Mouse (Mus musculus) midbrain, embryonic 15.5 days (tissue): ENCODE data around the gene Slc31a2. TPM values are rescaled to one million over a fixed set of nuclear protein-coding genes. Genes with fewer than 3 reads are reported as not detected.

Experiments
- ATAC-seq: fragments of 200-750 bp; cut with Nextera tagmentation; replicated peaks from 2 replicates; pipeline ENCODE4 v1.8.0; 2017; ENCODE audit warnings: moderate TSS enrichment
- H3K27ac ChIP-seq: fragments of 300-500 bp; sonication (generic); 2 replicates; pipeline ENCODE4 v1.5.1; 2015; ENCODE audit warnings: mild to moderate bottlenecking, inconsistent platforms
- H3K27me3 ChIP-seq: fragments of 300-500 bp; sonication (generic); replicated peaks from 2 replicates; pipeline ENCODE4 v1.6.1; 2015; ENCODE audit warnings: inconsistent platforms
- H3K36me3 ChIP-seq: fragments of 300-500 bp; sonication (generic); replicated peaks from 2 replicates; pipeline ENCODE4 v1.6.1; 2015; ENCODE audit warnings: inconsistent platforms
- H3K4me1 ChIP-seq: fragments of 300-500 bp; sonication (generic); 2 replicates; pipeline ENCODE4 v1.6.1; 2015; ENCODE audit warnings: inconsistent platforms
- H3K4me2 ChIP-seq: fragments of 300-500 bp; sonication (generic); 2 replicates; pipeline ENCODE4 v1.6.1; 2015; ENCODE audit warnings: inconsistent platforms, mild to moderate bottlenecking, moderate library complexity
- H3K4me3 ChIP-seq: fragments of 300-500 bp; sonication (generic); 2 replicates; pipeline ENCODE4 v1.5.1; 2015; ENCODE audit warnings: mild to moderate bottlenecking, inconsistent platforms
- H3K9ac ChIP-seq: fragments of 300-500 bp; sonication (generic); 2 replicates; pipeline ENCODE4 v1.6.1; 2015; ENCODE audit warnings: mild to moderate bottlenecking, inconsistent platforms
- H3K9me3 ChIP-seq: fragments of 300-500 bp; sonication (generic); 2 replicates; pipeline ENCODE4 v1.6.1; 2016; ENCODE audit warnings: inconsistent platforms
- WGBS: fragments of 180-500 bp; shearing (Covaris S2); methylation state at CpG from one replicate; pipeline ENCODE4 v1.1.7; 2015; ENCODE audit warnings: mixed read lengths; 5-methylcytosine and 5-hydroxymethylcytosine counted together
- polyA plus RNA-seq: library from polyadenylated mRNA; unstranded; fragments of >200 nt; fragmentation: Nextera tagmentation; extraction: Ambion mirVana; gene quantifications from 2 replicates; pipeline ENCODE4 v1.2.1, GENCODE M21; 2015

Gene Slc31a2
- polyA plus RNA-seq, 1 experiment from 2014 or later, result 19.3 TPM

GRCm38 (mm10) chr4:62338536-62338935 lies 76.2 kb downstream of the Slc31a2 start:
- ATAC-seq, result no peak
- peaks cover 29% of the 10 kb centered on the region for H3K36me3 ChIP-seq
- no peak overlapping the region for H3K4me3 ChIP-seq
- H3K4me1 ChIP-seq, result no peaks in the 10 kb centered on the region
- no peak overlapping the region for H3K9ac ChIP-seq
- H3K9me3 ChIP-seq, result no peaks in the 10 kb centered on the region
- H3K27ac ChIP-seq, result no peak overlapping the region
- no peaks in the 10 kb centered on the region for H3K27me3 ChIP-seq
- WGBS, result 92% methylated on average over 5 of the region's 5 CpGs
- no peak overlapping the region for H3K4me2 ChIP-seq

- Histone ChIP-seq H3K27ac (no peak overlapping the region), H3K27me3 (no peaks in the 10 kb centered on the region), H3K36me3 (peaks cover 17% of the 10 kb centered on the region; the same call in 1 of the 2 replicates), H3K4me3 (no peak overlapping the region), H3K4me1 (no peaks in the 10 kb centered on the region), H3K9me3 (no peaks in the 10 kb centered on the region), H3K4me2 (no peak overlapping the region), H3K9ac (no peak overlapping the region)
- ATAC-seq, result no peak
- WGBS, result 98% methylated on average over 1 of the region's 1 CpGs
Observed at GRCm38 (mm10) chr4:62344000-62344399, 81.6 kb downstream of the Slc31a2 start.

GRCm38 (mm10) chr4:62345827-62346226 lies 83.5 kb downstream of the Slc31a2 start:
- no peak overlapping the region for H3K9ac ChIP-seq
- H3K27ac ChIP-seq, result no peak overlapping the region
- no peak overlapping the region for H3K4me2 ChIP-seq
- no peak for ATAC-seq
- no peaks in the 10 kb centered on the region for H3K4me1 ChIP-seq
- H3K9me3 ChIP-seq, result no peaks in the 10 kb centered on the region
- WGBS, result 80% methylated on average over 4 of the region's 4 CpGs
- peaks cover 17% of the 10 kb centered on the region; the same call in 1 of the 2 replicates for H3K36me3 ChIP-seq
- no peaks in the 10 kb centered on the region for H3K27me3 ChIP-seq
- no peak overlapping the region for H3K4me3 ChIP-seq

GRCm38 (mm10) chr4:62347605-62348328 lies 85.4 kb downstream of the Slc31a2 start:
- H3K4me3 ChIP-seq, result no peak overlapping the region
- H3K36me3 ChIP-seq, result peaks cover 21% of the 10 kb centered on the region; the same call in 1 of the 2 replicates
- no peaks in the 10 kb centered on the region for H3K9me3 ChIP-seq
- no peak overlapping the region for H3K27ac ChIP-seq
- H3K9ac ChIP-seq, result no peak overlapping the region
- H3K27me3 ChIP-seq, result no peaks in the 10 kb centered on the region
- 80% methylated on average over 9 of the region's 9 CpGs for WGBS
- H3K4me2 ChIP-seq, result no peak overlapping the region
- H3K4me1 ChIP-seq, result no peaks in the 10 kb centered on the region
- ATAC-seq, result no peak

Other genes starting within 250 kb of the Slc31a2 start
- gene Mup20, start 208.4 kb upstream of the Slc31a2 start, polyA plus RNA-seq, result not detected in 2 replicates
- not detected in 2 replicates for gene Mup3, start 175.2 kb upstream of the Slc31a2 start, polyA plus RNA-seq
- gene Mup21, start 111.7 kb upstream of the Slc31a2 start, polyA plus RNA-seq, result not detected in 2 replicates
- 31.4 and 31.6 TPM in 2 replicates for gene Zfp37, start 31.5 kb upstream of the Slc31a2 start, polyA plus RNA-seq
- gene Fkbp15, start 98.0 kb downstream of the Slc31a2 start, polyA plus RNA-seq, result 20.9 and 23.0 TPM in 2 replicates
- 34.6 and 36.8 TPM in 2 replicates for gene Slc31a1, start 98.2 kb downstream of the Slc31a2 start, polyA plus RNA-seq
- 75.0 and 76.5 TPM in 2 replicates for gene Cdc26, start 146.1 kb downstream of the Slc31a2 start, polyA plus RNA-seq
- gene Prpf4, start 146.2 kb downstream of the Slc31a2 start, polyA plus RNA-seq, result 15.6 and 16.5 TPM in 2 replicates
- 0.20 and 0.21 TPM in 2 replicates for gene Rnf183, start 172.7 kb downstream of the Slc31a2 start, polyA plus RNA-seq
- 15.8 and 16.3 TPM in 2 replicates for gene Wdr31, start 208.3 kb downstream of the Slc31a2 start, polyA plus RNA-seq
- 0.60 and 1.0 TPM in 2 replicates for gene Bspry, start 217.5 kb downstream of the Slc31a2 start, polyA plus RNA-seq
- gene Hdhd3, start 240.9 kb downstream of the Slc31a2 start, polyA plus RNA-seq, result 12.7 and 14.5 TPM in 2 replicates